Mouse (Mus musculus): Measurements from ENCODE around the gene Il31ra. TPM values are rescaled to one million over a fixed set of nuclear protein-coding genes. Genes with fewer than 3 reads are reported as not detected.

Gene Il31ra
- total RNA-seq, 2 experiments from 2014 or later, result not detected

DNA sequence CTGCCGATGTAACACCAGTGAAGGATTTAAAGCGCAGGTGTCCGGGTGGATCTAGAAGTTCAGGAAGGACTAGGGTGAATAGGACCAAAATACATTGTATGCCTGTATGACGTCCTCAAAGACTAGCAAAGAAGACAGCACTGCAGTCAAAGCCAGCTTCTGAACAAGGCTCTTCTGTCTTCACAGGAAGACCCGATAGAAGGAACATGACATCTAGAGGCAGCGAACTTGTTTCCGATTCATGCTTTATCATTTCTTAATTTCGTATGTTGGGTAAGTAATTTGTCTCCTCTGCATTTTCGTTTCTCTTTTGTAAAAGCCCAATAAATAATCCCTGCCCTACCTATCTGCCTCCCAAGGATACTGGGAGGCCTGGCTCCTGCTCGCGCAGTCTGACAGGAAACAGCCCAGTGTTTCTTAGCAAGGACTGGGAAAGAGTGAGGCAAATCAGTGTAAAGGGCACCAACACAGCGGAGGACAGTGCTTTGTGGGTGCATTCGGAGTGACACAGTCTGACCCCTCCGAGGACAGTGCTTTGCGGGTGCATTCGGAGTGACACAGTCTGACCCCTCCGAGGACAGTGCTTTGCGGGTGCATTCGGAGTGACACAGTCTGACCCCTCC is 121.6 kb downstream of the Il31ra start:
- intact Hi-C loops (cut with DNase I), result no loop called here
- DNase-seq, result no peak

DNA sequence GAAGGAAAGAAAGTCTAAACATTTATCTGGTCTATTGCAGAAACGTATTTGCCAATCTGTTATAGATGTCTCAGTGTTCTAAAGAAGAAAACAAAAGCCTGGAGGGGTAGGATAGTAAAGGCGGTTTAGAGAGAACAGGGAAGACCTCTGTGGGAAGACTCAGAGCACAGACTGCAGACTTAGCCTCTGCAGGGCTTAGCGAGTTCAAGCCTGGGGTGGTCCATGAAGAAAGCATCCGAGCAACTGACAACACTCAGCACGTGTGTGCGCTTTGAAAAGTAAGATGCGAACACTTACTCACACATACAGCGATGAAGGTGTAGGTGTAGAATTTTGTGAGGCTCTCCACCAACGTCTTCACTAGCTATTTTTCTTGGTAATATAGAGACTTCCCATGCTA is 123.0 kb downstream of the Il31ra start:
- intact Hi-C loops (cut with DNase I), result no loop called here

More for the DNA sequence above, 123.0 kb downstream of the Il31ra start:
- DNase-seq, result no peak

Other genes with a start within 250 kb of the Il31ra start
- 10 to 100 TPM; 60.0 to 61.0 TPM for gene Il6st, start 130.3 kb downstream of the Il31ra start, total RNA-seq (2021)
- 1 to 10 TPM in 1 of 2 experiments, under 1 TPM in 1; 0.92 to 1.0 TPM for gene Ddx4, start 58.1 kb upstream of the Il31ra start, total RNA-seq (2021)
- gene Slc38a9, start 66.4 kb upstream of the Il31ra start, total RNA-seq (2021), result 10 to 100 TPM; 17.5 to 20.9 TPM
- 10 to 100 TPM; 32.1 to 32.9 TPM for gene Plpp1, start 206.4 kb upstream of the Il31ra start, total RNA-seq (2021)